Mouse (Mus musculus) lung, postnatal 4 days (tissue): ENCODE results near the gene Fras1.
A peak's percentile ranks its signal among the peaks of the same experiment; 100 is the strongest.

Experiments used
- DNase-seq, 2 experiments: peaks; one replicate each; pipeline ENCODE4 v3.0.0; 2021

The Fras1 gene

DNA sequence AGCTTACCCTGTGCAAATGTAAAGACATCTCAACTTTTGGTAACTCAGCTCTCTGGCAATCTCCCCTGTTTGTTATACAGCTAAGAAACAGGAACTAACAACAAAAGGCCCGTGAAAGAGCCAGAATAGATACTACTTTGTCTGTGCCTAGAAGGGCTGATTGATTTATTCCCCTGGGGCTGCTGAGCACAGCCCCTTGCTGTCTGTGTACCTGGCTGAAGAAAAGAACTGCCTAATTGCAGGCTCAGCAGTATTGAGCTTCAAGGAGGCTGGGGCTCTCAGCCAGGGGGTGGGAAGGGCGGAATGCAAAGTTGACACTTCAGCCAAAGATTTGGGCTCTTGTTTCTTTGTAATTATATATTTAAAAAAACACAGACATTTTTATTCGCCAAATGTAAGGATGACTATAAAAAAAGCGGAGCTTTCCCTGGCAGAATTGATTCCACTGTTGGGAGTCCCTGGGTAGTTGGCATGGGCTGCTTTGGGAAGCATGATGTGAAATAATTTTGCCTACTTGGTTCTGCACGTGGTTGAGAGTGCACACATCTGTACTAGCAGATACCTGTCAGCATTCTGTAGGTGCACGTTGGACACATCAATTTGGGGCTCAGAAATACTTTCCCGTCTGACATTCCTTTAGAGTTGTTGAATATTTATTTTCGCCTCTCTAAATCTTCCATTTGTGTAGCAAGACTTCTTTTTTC is 31.5 kb downstream of the Fras1 start:
- DNase-seq: no peak

DNA sequence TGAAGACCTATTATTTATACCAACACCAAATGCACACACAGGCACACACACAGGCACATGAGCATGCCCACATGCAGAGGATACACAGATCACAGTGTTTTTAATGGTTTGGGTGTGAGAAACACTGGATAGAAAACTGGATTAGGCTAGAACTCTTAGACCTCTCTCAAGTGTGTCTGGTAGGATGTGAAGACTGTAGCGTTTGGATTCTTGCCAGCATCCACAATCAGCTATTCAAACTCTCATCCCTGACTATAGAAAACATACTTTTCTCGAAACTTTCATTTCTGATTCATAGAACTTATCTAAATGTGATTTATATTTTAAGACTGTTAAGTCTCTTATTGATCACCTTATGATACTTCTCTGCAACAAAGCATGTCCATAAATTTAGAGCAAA is 34.5 kb downstream of the Fras1 start:
- DNase-seq: no peak

DNA sequence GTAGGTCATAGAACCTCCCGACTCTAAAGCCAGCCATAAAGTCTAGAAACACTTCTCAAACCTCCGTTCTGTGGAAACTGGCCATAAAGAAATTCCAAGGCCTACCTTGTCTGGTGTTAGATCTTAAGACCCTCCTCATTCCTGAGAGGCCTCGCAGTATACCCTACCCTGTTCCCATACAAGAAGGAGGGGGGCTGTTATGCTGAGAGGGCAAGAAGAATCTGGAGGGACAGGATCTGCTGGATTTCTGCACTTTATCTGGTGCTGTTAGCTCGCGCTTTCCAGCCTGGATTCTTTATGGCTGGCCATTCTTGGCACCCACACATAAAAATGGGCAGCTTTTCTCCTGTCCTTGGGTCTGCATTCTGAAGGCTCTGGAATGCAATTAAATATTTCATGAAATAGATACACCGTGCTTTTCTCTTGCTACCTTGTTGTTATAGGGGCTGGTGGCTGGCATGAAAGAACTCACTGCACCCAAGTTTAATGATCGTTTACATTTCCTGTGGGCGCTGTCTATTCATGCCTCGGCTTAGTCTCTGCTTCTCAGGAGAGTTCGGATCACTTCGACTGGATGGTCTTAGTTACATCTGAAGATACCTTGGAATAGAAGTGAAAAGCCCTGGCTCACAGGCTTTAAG is 39.1 kb downstream of the Fras1 start:
- peak; percentile 35 to 38 for DNase-seq

- DNase-seq: no peak
Observed at GRCm38 (mm10) chr5:96417121-96417520, 43.4 kb downstream of the Fras1 start.

DNA sequence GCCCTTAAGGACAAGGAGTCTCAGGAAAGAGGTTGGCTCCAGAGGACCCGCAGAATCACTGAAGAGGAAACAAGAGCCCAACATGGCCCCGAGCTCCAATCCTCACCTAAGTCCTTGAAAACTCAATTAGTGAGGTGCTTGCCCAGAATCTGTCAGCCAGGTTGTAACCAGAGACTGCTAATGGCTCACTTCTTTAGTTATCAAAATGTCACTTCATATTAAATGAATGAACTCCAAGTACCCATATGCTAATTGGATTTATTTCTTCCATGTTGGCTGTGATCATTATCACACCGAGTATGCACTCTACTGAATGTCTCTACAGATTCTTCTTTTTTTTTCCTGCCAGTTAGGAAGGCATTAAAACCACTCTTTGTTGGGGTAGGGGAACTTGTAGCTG is 47.8 kb downstream of the Fras1 start:
- DNase-seq: no peak

GRCm38 (mm10) chr5:96422716-96423115 is 49.0 kb downstream of the Fras1 start:
- DNase-seq: no peak

DNA sequence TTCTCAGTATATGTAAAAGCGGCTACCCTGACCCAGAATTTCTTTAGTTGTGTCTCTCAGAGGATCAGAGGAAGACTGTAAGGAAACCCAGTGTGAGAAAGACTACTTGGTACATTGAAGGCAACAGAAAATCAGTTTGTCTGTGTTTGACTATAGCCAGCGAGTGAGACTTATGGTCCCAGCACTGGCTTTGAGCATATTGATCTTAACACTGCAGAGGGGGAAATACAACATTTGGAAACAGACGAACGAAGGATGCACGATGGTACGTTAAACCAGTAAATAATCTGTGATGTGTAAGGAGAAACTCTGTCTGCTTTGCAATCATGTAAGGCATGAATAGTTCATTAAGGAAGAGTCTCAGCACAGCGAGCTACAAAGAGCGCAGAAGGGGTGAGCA is 51.6 kb downstream of the Fras1 start:
- no peak for DNase-seq

DNA sequence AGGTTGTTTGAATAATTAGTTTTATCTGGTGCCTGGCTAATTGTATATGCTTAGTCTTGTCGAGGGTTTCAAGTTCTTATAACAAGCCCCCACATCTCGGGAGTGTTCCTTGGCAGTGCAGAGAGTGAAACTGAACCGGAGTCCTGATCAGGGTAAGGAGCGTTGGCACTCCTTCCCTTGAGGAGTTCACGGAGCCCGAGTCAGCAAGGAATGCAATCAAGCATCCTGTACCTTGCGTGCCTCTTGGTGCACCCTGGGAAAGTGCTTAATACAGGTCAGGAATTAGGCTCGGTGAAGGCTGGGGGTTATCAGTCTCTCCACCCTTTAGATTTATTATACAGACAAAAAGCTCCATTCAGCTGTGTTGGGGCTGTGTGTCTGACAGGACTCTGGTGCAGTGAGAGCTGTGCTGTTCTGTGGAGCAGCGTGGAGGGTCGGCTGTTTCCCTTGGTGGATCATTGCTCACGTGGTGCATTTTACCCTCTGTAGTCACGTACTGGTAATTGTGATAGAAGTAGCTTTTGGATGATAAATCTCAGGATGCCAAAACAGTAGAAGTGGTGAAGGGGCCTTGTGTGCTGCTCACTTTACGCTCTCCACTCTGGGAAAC is 55.9 kb downstream of the Fras1 start:
- DNase-seq: peak in 1 of 2 experiments; percentile 29

DNA sequence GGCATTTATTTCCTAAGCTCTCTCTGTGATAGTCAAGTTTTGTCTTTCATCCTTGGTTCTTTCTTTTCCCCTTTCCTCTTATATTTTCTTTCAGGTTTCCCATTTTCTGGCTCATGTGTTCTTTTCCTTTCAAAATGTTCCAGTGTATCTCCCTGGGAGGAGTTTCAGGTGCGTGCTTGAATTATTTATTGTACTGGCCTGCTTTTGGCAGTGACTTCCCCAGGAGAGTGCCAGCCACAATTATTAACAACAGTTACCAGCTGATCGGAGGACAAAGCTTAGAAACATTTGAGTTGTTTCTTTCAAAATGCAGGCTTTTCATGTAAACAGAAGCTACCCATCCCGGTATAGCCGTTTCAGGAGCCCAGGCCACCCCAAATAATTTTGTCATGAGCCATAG is 64.1 kb downstream of the Fras1 start:
- DNase-seq: no peak

GRCm38 (mm10) chr5:96439811-96440210 is 66.1 kb downstream of the Fras1 start:
- no peak for DNase-seq

DNA sequence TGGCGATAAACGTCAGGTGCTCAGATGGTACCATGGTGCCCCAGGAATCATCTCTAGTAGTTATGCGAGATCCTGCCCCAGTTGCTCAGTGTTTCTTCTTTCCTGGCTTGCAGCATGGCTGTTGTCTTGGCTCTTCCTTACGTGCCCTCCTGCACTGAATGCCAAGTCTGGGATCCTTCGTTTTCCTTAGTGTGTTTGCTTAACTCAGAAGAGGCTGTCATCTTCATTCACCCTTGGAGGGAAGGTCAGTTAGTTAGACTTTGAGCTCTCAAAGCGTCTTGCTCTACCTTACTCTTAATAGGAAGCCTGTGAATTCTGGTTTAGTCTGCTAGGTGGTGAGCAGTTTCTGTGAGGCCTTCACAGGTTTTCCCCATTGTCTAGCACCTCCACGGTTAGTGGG is 73.7 kb downstream of the Fras1 start:
- no peak for DNase-seq

DNA sequence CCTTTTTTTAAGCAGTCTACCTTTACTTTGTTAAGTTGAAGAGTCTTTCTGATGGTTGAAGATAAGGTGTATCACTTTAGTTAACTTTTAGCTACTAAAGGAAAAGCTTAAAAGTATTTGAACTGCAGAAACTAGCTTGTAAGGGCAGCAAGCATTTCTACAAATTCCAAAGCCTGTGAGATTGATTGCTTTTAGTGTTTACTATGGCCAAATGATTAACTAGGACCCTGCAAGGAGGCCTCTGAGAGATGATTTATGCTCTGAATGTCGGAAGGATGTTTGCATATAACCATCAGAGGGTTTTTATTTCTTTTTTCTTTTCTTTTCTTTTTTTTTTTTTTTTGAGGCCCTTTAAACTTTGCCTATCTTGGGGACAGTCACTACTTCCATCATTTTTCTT is 78.3 kb downstream of the Fras1 start:
- no peak for DNase-seq

GRCm38 (mm10) chr5:96453386-96453785 is 79.6 kb downstream of the Fras1 start:
- no peak for DNase-seq

DNA sequence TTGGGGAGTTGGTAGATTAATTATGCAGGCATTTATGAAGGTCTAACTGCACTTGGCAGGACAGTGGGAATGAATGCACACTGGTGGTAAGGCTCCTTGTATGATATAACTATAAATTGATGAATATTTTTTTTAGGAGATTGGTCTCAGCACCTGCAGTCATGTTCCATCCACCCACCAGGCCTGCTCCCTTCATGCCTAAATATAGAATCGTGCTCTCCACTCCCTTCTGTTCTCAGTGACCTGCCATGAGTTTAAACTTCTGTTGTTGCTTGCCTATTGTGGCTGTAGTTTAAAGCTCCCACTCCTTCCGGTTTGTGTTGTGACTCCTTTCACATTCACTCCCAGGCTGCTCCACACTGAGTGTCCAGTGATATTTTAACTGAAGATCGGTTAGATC is 80.7 kb downstream of the Fras1 start:
- DNase-seq: no peak

- DNase-seq: no peak
Observed at GRCm38 (mm10) chr5:96455241-96455640, 81.5 kb downstream of the Fras1 start.

DNA sequence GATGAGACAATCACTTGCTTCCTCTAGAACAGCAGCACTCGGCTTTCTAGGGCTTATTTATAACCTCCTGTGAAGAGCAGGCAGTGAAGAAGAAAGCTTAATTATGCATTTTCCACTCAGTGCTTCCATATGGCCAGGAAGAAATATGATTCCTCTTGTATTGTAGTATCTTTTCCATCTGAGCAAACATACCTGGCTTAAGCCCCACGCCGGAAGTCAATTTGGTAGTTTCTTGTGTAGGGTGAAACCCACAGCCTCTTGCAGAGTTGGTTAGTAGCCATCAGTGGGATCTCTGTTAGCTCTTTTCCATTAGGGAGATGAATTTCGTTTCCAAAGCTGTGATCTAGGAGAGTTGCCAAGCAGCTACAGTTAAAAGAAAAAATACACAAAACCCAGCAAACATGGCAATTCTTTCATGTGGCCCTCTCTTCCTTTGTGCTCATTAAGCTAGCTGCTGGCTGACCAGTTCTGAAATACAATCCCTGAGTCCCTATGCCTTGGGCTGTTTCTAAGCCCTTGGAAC is 83.7 kb downstream of the Fras1 start:
- no peak for DNase-seq

DNA sequence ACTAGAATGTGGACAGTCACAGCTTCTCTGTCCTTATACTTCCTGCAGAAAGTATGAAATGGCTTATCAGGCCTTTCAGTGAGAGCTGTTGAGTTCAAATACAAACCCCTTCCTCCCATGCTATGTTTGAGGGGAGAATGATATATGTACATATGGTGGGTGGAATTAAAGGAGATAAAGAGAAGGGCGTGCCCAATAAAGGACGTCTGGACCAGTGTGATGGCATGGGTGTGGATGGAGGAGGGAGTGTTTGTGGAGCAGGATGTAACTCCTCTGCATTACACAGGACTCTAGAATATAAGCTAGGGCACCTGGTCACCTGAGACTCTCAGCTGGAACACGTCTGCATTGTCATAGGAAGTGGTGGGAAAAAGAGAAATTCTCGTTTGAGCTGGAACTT is 85.8 kb downstream of the Fras1 start:
- DNase-seq: no peak

- no peak for DNase-seq
Observed at GRCm38 (mm10) chr5:96462197-96462596, 88.4 kb downstream of the Fras1 start.

DNA sequence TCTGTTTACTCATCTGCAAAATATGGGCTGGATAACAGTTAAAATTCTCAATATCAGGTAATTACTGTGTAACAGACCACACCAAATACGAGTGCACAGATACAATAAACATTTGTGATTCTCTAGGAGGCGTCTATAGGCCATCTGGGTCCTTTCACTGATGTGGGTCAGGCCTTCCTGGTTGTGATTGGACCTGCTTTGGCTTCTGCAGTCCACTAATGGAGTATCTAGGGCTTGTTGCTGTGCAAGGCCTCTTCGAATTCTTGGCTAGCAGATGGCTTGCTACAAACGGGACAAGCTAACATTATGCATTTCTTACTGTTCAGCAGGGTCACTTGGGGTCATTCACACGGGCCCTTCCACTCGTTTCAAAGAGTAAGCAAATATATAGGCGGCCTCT is 92.7 kb downstream of the Fras1 start:
- DNase-seq: no peak

DNA sequence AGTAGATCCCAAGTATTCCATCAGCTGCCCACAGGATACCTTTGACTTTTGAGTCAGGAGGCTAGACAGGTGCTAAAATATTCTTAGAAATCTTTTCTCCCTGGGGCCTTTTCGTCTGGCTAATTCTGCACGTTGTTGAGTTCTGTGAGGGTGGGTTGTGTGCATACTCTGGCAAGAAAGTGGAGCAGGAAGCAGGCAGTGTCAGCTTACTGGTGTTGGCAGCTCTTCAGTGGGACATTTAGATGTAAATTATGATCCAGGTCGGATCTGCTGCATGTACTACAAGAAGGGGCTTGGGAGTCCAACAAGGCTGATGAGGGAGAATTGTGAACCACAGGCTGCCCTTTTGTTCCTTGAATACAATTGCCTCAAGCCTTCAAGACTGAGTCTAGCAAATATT is 98.2 kb downstream of the Fras1 start:
- DNase-seq: no peak

DNA sequence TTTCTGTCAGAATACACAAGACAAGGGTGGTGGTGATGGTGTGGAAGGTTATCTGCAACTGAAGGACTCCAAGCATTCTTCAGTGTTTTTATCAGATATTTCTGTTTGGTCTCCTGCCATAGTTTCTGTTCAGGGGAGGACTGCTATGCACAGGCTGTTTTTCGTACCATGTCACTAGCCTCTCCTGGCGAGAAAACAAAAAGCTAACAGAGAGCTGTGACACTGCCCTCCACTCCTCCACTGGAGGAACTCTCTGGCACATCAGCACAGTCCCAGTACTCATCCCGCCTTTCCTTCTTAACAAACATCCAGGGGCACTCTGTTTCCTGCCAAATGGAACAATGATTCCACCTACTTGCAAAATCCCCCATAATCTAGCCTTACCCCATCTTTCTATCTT is 101.7 kb downstream of the Fras1 start:
- no peak for DNase-seq

DNA sequence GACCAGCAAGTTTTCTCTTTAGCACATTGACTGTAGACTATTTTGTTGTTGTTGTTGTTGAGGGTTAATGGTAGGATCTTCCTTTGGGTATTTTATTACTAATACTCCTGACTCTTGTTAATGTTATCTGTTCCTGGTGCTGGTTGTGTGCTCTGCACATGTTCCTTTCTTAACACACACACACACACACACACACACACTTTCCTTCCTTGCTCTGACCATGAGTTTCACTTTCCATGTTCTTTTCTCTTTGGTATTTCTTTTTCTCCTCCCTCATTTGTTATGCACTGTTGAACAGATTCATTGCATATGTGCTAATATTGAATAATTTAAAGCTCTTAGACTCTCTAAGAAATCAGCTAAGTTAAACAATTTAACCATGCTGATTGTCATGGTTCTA is 105.2 kb downstream of the Fras1 start:
- DNase-seq: no peak

DNA sequence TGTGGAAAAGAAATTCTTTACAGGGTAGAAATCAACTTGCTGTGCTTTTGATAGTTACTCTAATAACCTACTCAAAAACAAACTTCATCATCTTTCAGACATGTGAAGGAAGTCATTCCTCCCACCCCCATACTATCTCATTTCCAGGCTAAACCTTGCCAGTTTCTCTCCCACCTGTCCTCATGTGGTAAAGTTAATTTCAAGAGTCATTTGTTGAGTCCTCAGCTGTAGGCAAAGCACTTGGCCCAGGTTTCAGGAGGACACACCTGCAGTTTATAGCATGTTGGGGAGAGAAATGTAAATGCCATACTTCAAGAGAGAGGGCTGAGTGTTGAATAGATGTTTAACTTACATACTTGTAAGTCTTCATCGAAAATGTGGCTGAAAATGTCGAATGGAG is 107.4 kb downstream of the Fras1 start:
- DNase-seq: no peak

DNA sequence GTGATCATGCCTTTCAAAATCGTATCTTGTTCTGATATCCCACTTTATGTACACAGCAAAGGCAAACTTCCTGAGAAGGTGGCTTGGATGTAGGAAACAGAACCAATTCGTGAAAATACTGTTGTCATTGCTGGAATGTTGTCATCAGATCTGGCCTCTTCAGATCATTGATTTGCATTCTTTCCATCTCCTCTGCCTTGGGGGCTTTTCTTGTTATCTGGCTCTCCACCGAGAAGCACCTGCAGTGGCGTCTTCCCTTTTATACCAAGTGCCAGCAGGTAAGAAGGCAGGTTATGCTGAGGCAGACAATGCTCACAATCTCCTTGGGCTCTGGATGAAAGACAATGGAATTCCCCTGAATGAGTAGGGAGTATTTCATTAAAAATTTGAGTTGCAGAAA is 108.3 kb downstream of the Fras1 start:
- DNase-seq: no peak
